In the genomic region with DNA sequence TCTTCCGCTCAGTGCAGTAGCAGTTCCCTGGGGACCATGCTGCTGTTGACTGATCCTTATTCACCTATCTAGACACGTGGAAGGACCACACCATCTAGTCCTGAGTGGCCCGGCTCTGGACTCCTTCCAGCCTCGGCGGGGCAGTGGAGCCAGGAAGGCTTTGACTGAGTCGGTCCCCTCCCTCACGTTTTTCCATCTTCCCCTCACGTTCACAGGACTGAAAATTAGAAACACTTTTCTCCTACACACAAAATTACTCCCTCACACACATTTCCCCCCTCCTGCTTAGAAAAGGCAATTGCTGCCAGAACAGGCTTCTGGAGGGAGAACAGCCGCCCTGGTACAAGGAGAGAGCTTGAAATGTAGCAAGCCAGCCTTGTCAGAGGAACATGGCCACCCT, we compare ENCODE assay signal across 12 mouse cellular contexts. TPM values are rescaled to one million over a fixed set of nuclear protein-coding genes. Genes with fewer than 3 reads are reported as not detected.
DNase-seq lines count a peak whose midpoint lies in the region; ATAC-seq and TF ChIP-seq lines count a peak whose summit lies in the region.
"Had no signal": no experiment of that assay in that cellular context is flagged by ENCODE, and none has a peak within 500 bp of the region (broad histone marks: within the 10 kb centered on the region; RNA-seq: fewer than 3 reads in every experiment).

No protein-coding gene starts in this region.

- no peak for TF ChIP-seq POLR2A in CH12.LX (IDR thresholded peaks at IDR 0.05; ENCODE audit: low read depth, low read length)

- no peak for TF ChIP-seq CTCF in CH12.LX (conservative IDR thresholded peaks at IDR 0.05 in 1 of 2, IDR thresholded peaks at IDR 0.05 in 1 of 2; ENCODE audit: low read depth in 2 of 2, low read length in 2 of 2)

- H3K9me3 ChIP-seq in CH12.LX (replicated peaks; ENCODE audit: low read length): no peaks in the 10 kb centered on the region
- no peaks in the 10 kb centered on the region for H3K9me3 ChIP-seq in embryonic facial prominence, embryonic 14.5 days (ENCODE audit: control insufficient read depth, low read length)
- H3K9me3 ChIP-seq: hindbrain, embryonic 15.5 days had no signal

- no peak overlapping the region for H3K4me2 ChIP-seq in CH12.LX (ENCODE audit: insufficient read depth, low read depth, poor library complexity, severe bottlenecking)
- H3K4me2 ChIP-seq in embryonic facial prominence, embryonic 14.5 days (ENCODE audit: low read depth, low read length): peak overlapping the region; percentile 23; the same call in 1 of the 2 replicates
- H3K4me2 ChIP-seq: hindbrain, embryonic 15.5 days had no signal

- 27% methylated on average over 9 of the region's 9 CpGs for WGBS in embryonic facial prominence, embryonic 14.5 days

- no peaks in the 10 kb centered on the region for H3K27me3 ChIP-seq in CH12.LX (replicated peaks)
- H3K27me3 ChIP-seq in embryonic facial prominence, embryonic 14.5 days (replicated peaks; ENCODE audit: control insufficient read depth, insufficient read depth, low read length): no peaks in the 10 kb centered on the region
- H3K27me3 ChIP-seq: hindbrain, embryonic 15.5 days had no signal

- H3K9ac ChIP-seq in CH12.LX (ENCODE audit: insufficient read depth, low read depth): no peak overlapping the region
- 0 out of 2 replicates have a peak overlapping the region, but pooled peaks have one; percentile 9 for H3K9ac ChIP-seq in embryonic facial prominence, embryonic 14.5 days (ENCODE audit: low read depth, low read length)
- H3K9ac ChIP-seq: hindbrain, embryonic 15.5 days; liver, embryonic 14.5 days had no signal

- no peak for TF ChIP-seq RAD21 in CH12.LX (IDR thresholded peaks at IDR 0.05; ENCODE audit: low read depth, low read length)

- peaks cover 23 to 68% of the 10 kb centered on the region in 2 experiments for H3K36me3 ChIP-seq in CH12.LX (replicated peaks in 1 of 2; ENCODE audit: control insufficient read depth in 1 of 2, insufficient read depth in 1 of 2, low read length in 1 of 2)
- peaks cover 33% of the 10 kb centered on the region for H3K36me3 ChIP-seq in embryonic facial prominence, embryonic 14.5 days (ENCODE audit: control insufficient read depth, insufficient read depth, low read length)
- H3K36me3 ChIP-seq: hindbrain, embryonic 15.5 days had no signal

- H3K4me1 ChIP-seq in CH12.LX (ENCODE audit: control insufficient read depth in 1 of 2, insufficient read depth in 2 of 2): peaks cover 13 to 60% of the 10 kb centered on the region in 2 experiments
- H3K4me1 ChIP-seq in embryonic facial prominence, embryonic 14.5 days (ENCODE audit: control insufficient read depth, insufficient read depth, low read length): peaks cover 62% of the 10 kb centered on the region

- dilution Hi-C loops in CH12.LX (cut with MboI; ENCODE audit: extremely low pct_ligation_motif_present, extremely low pct_unique_long_range_greater_than_20kb, low sequenced_read_pairs): no loop called here

- TF ChIP-seq EP300 in CH12.LX (IDR thresholded peaks at IDR 0.05; ENCODE audit: low read length): no peak

- peak; percentile 98 for DNase-seq in heart, adult 11 months
- no peak for DNase-seq in heart, adult 8-10 months (ENCODE audit: low spot score)
- DNase-seq in CH12.LX (ENCODE audit: extremely low read depth): no peak
- DNase-seq in embryonic facial prominence, embryonic 14.5 days (ENCODE audit: low spot score): peak; percentile 79
- DNase-seq in kidney, adult 9 months: peak; percentile 52
- no peak for DNase-seq in T-cell, adult 2 months (ENCODE audit: low spot score)
- DNase-seq: adrenal gland, adult 2 months had no signal

- in situ Hi-C loops in CH12.LX (cut with MboI; ENCODE audit: low pct_ligation_motif_present, low pct_unique_long_range_greater_than_20kb, low sequenced_read_pairs): loop anchor here (25.0 kb wide), 1 partner anchor 1602 kb away; no protein-coding TSS in a partner anchor

- peaks cover 38% of the 10 kb centered on the region for H3K79me2 ChIP-seq in CH12.LX (replicated peaks; ENCODE audit: control insufficient read depth, extremely low read depth, insufficient read depth, poor library complexity, severe bottlenecking)

- no peak overlapping the region for H3K4me3 ChIP-seq in CH12.LX (replicated peaks in 1 of 3; ENCODE audit: low read depth in 2 of 3, low read length in 2 of 3, poor library complexity in 1 of 3)
- H3K4me3 ChIP-seq in embryonic facial prominence, embryonic 14.5 days (ENCODE audit: low read depth, low read length): no peak overlapping the region
- H3K4me3 ChIP-seq: hindbrain, embryonic 15.5 days had no signal

- ATAC-seq in embryonic facial prominence, embryonic 14.5 days (ENCODE audit: low read depth): no peak
- no peak for ATAC-seq in megakaryocyte-erythroid progenitor cell, adult 5-6 weeks (replicated peaks; ENCODE audit: low FRiP score, low TSS enrichment, poor library complexity, severe bottlenecking)
- ATAC-seq in activated CD4-positive, CD25-positive, alpha-beta regulatory T cell, adult 4 months: no peak
- ATAC-seq: CD4-positive, CD25-positive, alpha-beta regulatory T cell, adult 4 months had no signal

- no peak overlapping the region for H3K27ac ChIP-seq in CH12.LX (ENCODE audit: insufficient read depth, low read depth)
- H3K27ac ChIP-seq in embryonic facial prominence, embryonic 14.5 days (replicated peaks; ENCODE audit: low read depth, low read length): peak overlapping the region; percentile 83
- H3K27ac ChIP-seq: hindbrain, embryonic 15.5 days; liver, embryonic 14.5 days had no signal

TF ChIP-seq in CH12.LX, 34 proteins besides CTCF, POLR2A, EP300 and RAD21:
- TF ChIP-seq BHLHE40 (IDR thresholded peaks at IDR 0.05; ENCODE audit: low read depth, low read length): 0 out of 2 replicates have a peak, but pooled peaks have one; percentile 33
- TF ChIP-seq POLR2AphosphoS2 (IDR thresholded peaks at IDR 0.05; ENCODE audit: low read depth, low read length): no peak
- no peak for TF ChIP-seq MEF2A (IDR thresholded peaks at IDR 0.05; ENCODE audit: borderline replicate concordance, low read depth, low read length)

RNA-seq across cellular contexts. Expression of a gene that starts 13.6 kb away (rescaled TPM):
- total RNA-seq in heart, adult 8-10 months (2022): 100 to 1,000 TPM; 236 to 260 (median 252) TPM
- total RNA-seq in CH12.LX (2012; rRNA removed) (19.6 and 23.9 TPM in 2 replicates), CH12.LX (2014; rRNA removed) (23.7 and 23.8 TPM in 2 replicates)
- 21.8 and 28.9 TPM in 2 replicates for polyA plus RNA-seq in CH12.LX (2012; ENCODE audit: insufficient read length, low read depth)
- polyA plus RNA-seq in embryonic facial prominence, embryonic 14.5 days (2014; fragmentation: Nextera tagmentation; extraction: Ambion mirVana): 157 and 162 TPM in 2 replicates
- total RNA-seq in megakaryocyte-erythroid progenitor cell, adult 5-6 weeks (2014; fragmentation: Nextera tagmentation): 27.2 and 33.1 TPM in 2 replicates
- 35.3 and 44.1 TPM in 2 replicates for total RNA-seq in megakaryocyte-erythroid progenitor cell, adult 5-6 weeks (2017)
- polyA plus RNA-seq in activated CD4-positive, CD25-positive, alpha-beta regulatory T cell, adult 4 months (2017; shearing (Covaris generic)): 10 to 100 TPM; 44.6 to 46.0 TPM

Comparison
In these comparisons a context has a peak if more than half of its experiments do, and no peak if none do; other contexts are left out.
1. DNase-seq: peak in heart, adult 11 months (single experiment), embryonic facial prominence, embryonic 14.5 days (single experiment) and kidney, adult 9 months (single experiment); none in heart, adult 8-10 months (single experiment), CH12.LX (single experiment) and T-cell, adult 2 months (single experiment).
2. RNA of a gene that starts 13.6 kb away (total RNA-seq): 236 to 260 TPM in heart, adult 8-10 months; 27.2 to 44.1 TPM in megakaryocyte-erythroid progenitor cell, adult 5-6 weeks and 19.6 to 23.9 TPM in CH12.LX; every median in the first group is over 4 times any median in the second.